Mouse (Mus musculus) midbrain, postnatal 0 days (tissue): Measurements from ENCODE around the gene Celf3. TPM values are rescaled to one million over a fixed set of nuclear protein-coding genes. Genes with fewer than 3 reads are reported as not detected.
A peak's percentile ranks its signal among the peaks of the same experiment; 100 is the strongest.

ENCODE experiments used
- ATAC-seq: fragments of 200-750 bp; cut with Nextera tagmentation; 2 replicates; pipeline ENCODE4 v1.8.0; 2017; ENCODE audit warnings: moderate number of reproducible peaks, mild to moderate bottlenecking, moderate TSS enrichment, moderate library complexity; ENCODE audit not compliant: low FRiP score
- DNase-seq: peaks from one replicate; pipeline ENCODE4 v3.0.0-alpha.2; 2015; ENCODE audit warnings: low spot score
- H3K27ac ChIP-seq: fragments of 300-500 bp; sonication (generic); 2 replicates; pipeline ENCODE4 v1.5.1; 2014; ENCODE audit warnings: low read depth, mild to moderate bottlenecking, low read length, mixed read lengths
- H3K27me3 ChIP-seq: fragments of 300-500 bp; sonication (generic); 2 replicates; pipeline ENCODE4 v1.6.1; 2014; ENCODE audit warnings: low read length, control low read depth, mixed read lengths; ENCODE audit not compliant: insufficient read depth
- H3K36me3 ChIP-seq: fragments of 300-500 bp; sonication (generic); 2 replicates; pipeline ENCODE4 v1.6.1; 2014; ENCODE audit warnings: low read length, control low read depth, mixed read lengths; ENCODE audit not compliant: insufficient read depth
- H3K4me1 ChIP-seq: fragments of 300-500 bp; sonication (generic); 2 replicates; pipeline ENCODE4 v1.6.1; 2014; ENCODE audit warnings: mild to moderate bottlenecking, control low read depth, antibody characterized with exemption, low read length, mixed read lengths; ENCODE audit not compliant: insufficient read depth
- H3K4me2 ChIP-seq: fragments of 300-500 bp; sonication (generic); 2 replicates; pipeline ENCODE4 v1.6.1; 2014; ENCODE audit warnings: low read depth, mild to moderate bottlenecking, low read length, mixed read lengths; ENCODE audit not compliant: poor library complexity, severe bottlenecking
- H3K4me3 ChIP-seq: fragments of 300-500 bp; sonication (generic); 2 replicates; pipeline ENCODE4 v1.5.1; 2014; ENCODE audit warnings: low read depth, mild to moderate bottlenecking, low read length, moderate library complexity
- H3K9ac ChIP-seq: fragments of 300-500 bp; sonication (generic); replicated peaks from 2 replicates; pipeline ENCODE4 v1.6.1; 2014; ENCODE audit warnings: mild to moderate bottlenecking, low read length, moderate library complexity, mixed read lengths; ENCODE audit not compliant: poor library complexity, severe bottlenecking
- H3K9me3 ChIP-seq: fragments of 300-500 bp; sonication (generic); 2 replicates; pipeline ENCODE4 v1.6.1; 2016; ENCODE audit warnings: low read length, control low read depth
- CTCF ChIP-seq: IDR thresholded peaks from 2 replicates; pipeline ENCODE4 v1.5.1; 2016; ENCODE audit warnings: antibody characterized with exemption, mild to moderate bottlenecking
- WGBS: fragments of 180-500 bp; shearing (Covaris S2); extraction: QIAGEN DNeasy Blood & Tissue Kit; methylation state at CpG from one replicate; pipeline ENCODE4 v1.1.7; 2014; 5-methylcytosine and 5-hydroxymethylcytosine counted together
- polyA plus RNA-seq: library from polyadenylated mRNA; unstranded; fragments of >200 nt; fragmentation: Nextera tagmentation; extraction: Ambion mirVana; gene quantifications from 2 replicates; pipeline ENCODE4 v1.2.1, GENCODE M21; 2015
- total RNA-seq: library from RNA; depleted of rRNA; stranded (reverse); fragments of >200 nt; gene quantifications from 2 replicates; pipeline ENCODE4 v1.2.3, GENCODE M21; 2014

Celf3 gene
- total and polyA plus RNA-seq, 2 experiments from 2014 or later: 205 to 219 TPM

- Histone ChIP-seq H3K36me3 (no peaks in the 10 kb centered on the region; the same call in 1 of the 2 replicates), H3K4me2 (0 out of 2 replicates have a peak overlapping the region, but pooled peaks have one; percentile 4), H3K27ac (peak overlapping the region; percentile 89), H3K9ac (no peak overlapping the region; the same call in 1 of the 2 replicates), H3K4me1 (peaks cover 18% of the 10 kb centered on the region), H3K9me3 (no peaks in the 10 kb centered on the region), H3K4me3 (no peak overlapping the region), H3K27me3 (no peaks in the 10 kb centered on the region)
- ATAC-seq (no peak), DNase-seq (no peak)
- no peak for TF ChIP-seq CTCF
- WGBS: 45% methylated on average over 8 of the region's 8 CpGs
Measured at GRCm38 (mm10) chr3:94476301-94477035, 1.6 kb upstream of the Celf3 start.

- Histone ChIP-seq H3K4me2 (peak overlapping the region; percentile 96), H3K9me3 (no peaks in the 10 kb centered on the region), H3K9ac (peak overlapping the region; percentile 91), H3K4me3 (peak overlapping the region; percentile 66), H3K36me3 (no peaks in the 10 kb centered on the region; the same call in 1 of the 2 replicates), H3K27ac (peak overlapping the region; percentile 89), H3K4me1 (peaks cover 21% of the 10 kb centered on the region), H3K27me3 (no peaks in the 10 kb centered on the region)
- TF ChIP-seq CTCF: no peak
- DNase-seq (peak; percentile 40), ATAC-seq (peak; percentile 34)
- 10% methylated on average over 4 of the region's 4 CpGs for WGBS
Measured at GRCm38 (mm10) chr3:94477444-94477843, 651 bp upstream of the Celf3 start.

- no peaks in the 10 kb centered on the region for H3K27me3 ChIP-seq
- WGBS: 2% methylated on average over 9 of the region's 9 CpGs
- DNase-seq (no peak), ATAC-seq (peak; percentile 42)
- peak overlapping the region; percentile 89 for H3K27ac ChIP-seq
- H3K9ac ChIP-seq: peak overlapping the region; percentile 91
- TF ChIP-seq CTCF: no peak
- no peaks in the 10 kb centered on the region; the same call in 1 of the 2 replicates for H3K36me3 ChIP-seq
- no peaks in the 10 kb centered on the region for H3K9me3 ChIP-seq
- H3K4me2 ChIP-seq: peak overlapping the region; percentile 96
- peak overlapping the region; percentile 66 for H3K4me3 ChIP-seq
- peaks cover 29% of the 10 kb centered on the region for H3K4me1 ChIP-seq
Measured at GRCm38 (mm10) chr3:94478591-94479169, 585 bp downstream of the Celf3 start.

GRCm38 (mm10) chr3:94479564-94479963, 1.5 kb downstream of the Celf3 start:
- no peak for TF ChIP-seq CTCF
- ATAC-seq: no peak
- Histone ChIP-seq H3K36me3 (no peaks in the 10 kb centered on the region; the same call in 1 of the 2 replicates), H3K9ac (peak overlapping the region; percentile 91), H3K4me3 (peak overlapping the region; percentile 66), H3K27me3 (no peaks in the 10 kb centered on the region), H3K4me2 (peak overlapping the region; percentile 96), H3K27ac (peak overlapping the region; percentile 89; the same call in 1 of the 2 replicates), H3K4me1 (peaks cover 37% of the 10 kb centered on the region), H3K9me3 (no peaks in the 10 kb centered on the region)
- WGBS: 12% methylated on average over 11 of the region's 11 CpGs
- no peak for DNase-seq

GRCm38 (mm10) chr3:94480291-94480884, 2.3 kb downstream of the Celf3 start, which contains the start of gene Riiad1:
Gene Riiad1, minus strand, starts transcription at chr3:94480341.
- Histone ChIP-seq H3K4me2 (peak within 1 kb of the TSS; percentile 96), H3K36me3 (peaks cover 1% of the 10 kb centered on the region), H3K4me3 (peak within 1 kb of the TSS; percentile 66), H3K27ac (peak within 1 kb of the TSS; percentile 89; the same call in 1 of the 2 replicates), H3K9me3 (no peaks in the 10 kb centered on the region), H3K4me1 (peaks cover 40% of the 10 kb centered on the region), H3K27me3 (no peaks in the 10 kb centered on the region), H3K9ac (peak within 1 kb of the TSS; percentile 91)
- DNase-seq (no peak), ATAC-seq (no peak)
- WGBS: 8% methylated on average over 16 of the region's 16 CpGs
- no peak for TF ChIP-seq CTCF
